12 mouse cellular contexts compared by ENCODE assay signal in genomic region chr2:132444442-132445161, GRCm38 (mm10). TPM values are rescaled to one million over a fixed set of nuclear protein-coding genes. Genes with fewer than 3 reads are reported as not detected.
A peak's percentile ranks its signal among the peaks of the same experiment; 100 is the strongest.
DNase-seq lines count a peak whose midpoint lies in the region; ATAC-seq and TF ChIP-seq lines count a peak whose summit lies in the region.
"Had no signal": no experiment of that assay in that cellular context is flagged by ENCODE, and none has a peak within 500 bp of the region (broad histone marks: within the 10 kb centered on the region; RNA-seq: fewer than 3 reads in every experiment).

No protein-coding gene starts in this region.

- no peak overlapping the region for H3K9ac ChIP-seq in kidney, embryonic 15.5 days
- no peak overlapping the region for H3K9ac ChIP-seq in midbrain, embryonic 11.5 days (ENCODE audit: low read length)
- H3K9ac ChIP-seq in lung, postnatal 0 days (replicated peaks; ENCODE audit: low read depth), result no peak overlapping the region
- H3K9ac ChIP-seq: lung, embryonic 15.5 days had no signal

- DNase-seq in kidney, postnatal 36 days, result no peak
- peak; percentile 50 for DNase-seq in embryo, embryonic 10.5 days (ENCODE audit: low spot score)
- peak; percentile 61 for DNase-seq in forelimb bud, embryonic 11.5 days (ENCODE audit: low read depth, low spot score)
- DNase-seq in midbrain, embryonic 11.5 days (ENCODE audit: low spot score, missing footprints), result no peak
- DNase-seq in MN1 (ENCODE audit: low spot score), result no peak
- no peak for DNase-seq in lung, postnatal 0 days (ENCODE audit: low spot score)
- DNase-seq in frontal cortex, adult 2 months (ENCODE audit: extremely low spot score in 1 of 2, low spot score in 1 of 2), result no peak
- DNase-seq: cerebellum, postnatal 36 days; heart, postnatal 14 days; thymus, adult 18-20 months had no signal

- H3K27me3 ChIP-seq in kidney, embryonic 15.5 days, result no peaks in the 10 kb centered on the region
- no peaks in the 10 kb centered on the region for H3K27me3 ChIP-seq in midbrain, embryonic 11.5 days (ENCODE audit: control insufficient read depth, insufficient read depth, low read length)
- H3K27me3 ChIP-seq in lung, postnatal 0 days (replicated peaks; ENCODE audit: insufficient read depth, low read length), result no peaks in the 10 kb centered on the region
- H3K27me3 ChIP-seq: lung, embryonic 15.5 days had no signal

- H3K4me2 ChIP-seq in kidney, embryonic 15.5 days, result no peak overlapping the region
- H3K4me2 ChIP-seq in midbrain, embryonic 11.5 days, result no peak overlapping the region
- no peak overlapping the region for H3K4me2 ChIP-seq in lung, postnatal 0 days (replicated peaks; ENCODE audit: low read depth, low read length)
- H3K4me2 ChIP-seq: lung, embryonic 15.5 days had no signal

- H3K36me3 ChIP-seq in kidney, embryonic 15.5 days, result no peaks in the 10 kb centered on the region
- H3K36me3 ChIP-seq in midbrain, embryonic 11.5 days (ENCODE audit: control insufficient read depth, insufficient read depth, low read length), result no peaks in the 10 kb centered on the region
- H3K36me3 ChIP-seq in lung, postnatal 0 days (ENCODE audit: insufficient read depth, low read length), result no peaks in the 10 kb centered on the region
- H3K36me3 ChIP-seq: lung, embryonic 15.5 days had no signal

- H3K4me3 ChIP-seq in kidney, embryonic 15.5 days (replicated peaks), result no peak overlapping the region
- no peak overlapping the region for H3K4me3 ChIP-seq in midbrain, embryonic 11.5 days (ENCODE audit: low read depth, low read length)
- no peak overlapping the region for H3K4me3 ChIP-seq in lung, postnatal 0 days (ENCODE audit: low read depth, low read length)
- H3K4me3 ChIP-seq: lung, embryonic 15.5 days had no signal

- WGBS in kidney, embryonic 15.5 days, result 25% methylated on average over 11 of the region's 11 CpGs
- WGBS in midbrain, embryonic 11.5 days, result 29% methylated on average over 11 of the region's 11 CpGs
- WGBS in lung, postnatal 0 days, result 47% methylated on average over 11 of the region's 11 CpGs

- no peak for TF ChIP-seq CTCF in lung, postnatal 0 days (IDR thresholded peaks at IDR 0.05)

- H3K9me3 ChIP-seq in kidney, embryonic 15.5 days (replicated peaks), result no peaks in the 10 kb centered on the region
- H3K9me3 ChIP-seq in midbrain, embryonic 11.5 days (ENCODE audit: control insufficient read depth, low read length), result no peaks in the 10 kb centered on the region
- H3K9me3 ChIP-seq in lung, postnatal 0 days (ENCODE audit: low read length), result no peaks in the 10 kb centered on the region
- H3K9me3 ChIP-seq: lung, embryonic 15.5 days had no signal

- TF ChIP-seq EP300 in lung, postnatal 0 days (IDR thresholded peaks at IDR 0.05), result no peak

- peak; percentile 54; the same call in 1 of the 2 replicates for ATAC-seq in kidney, embryonic 15.5 days (replicated peaks; ENCODE audit: low FRiP score)
- ATAC-seq in midbrain, embryonic 11.5 days (ENCODE audit: low FRiP score), result peak; percentile 75
- ATAC-seq in lung, postnatal 0 days, result no peak

- no peak overlapping the region for H3K27ac ChIP-seq in kidney, embryonic 15.5 days
- peak overlapping the region; percentile 48 for H3K27ac ChIP-seq in midbrain, embryonic 11.5 days (ENCODE audit: low read depth, low read length)
- H3K27ac ChIP-seq in lung, postnatal 0 days (ENCODE audit: low read length), result no peak overlapping the region
- H3K27ac ChIP-seq: lung, embryonic 15.5 days had no signal

- peaks cover 7% of the 10 kb centered on the region; the same call in 1 of the 2 replicates for H3K4me1 ChIP-seq in kidney, embryonic 15.5 days
- peaks cover 14% of the 10 kb centered on the region for H3K4me1 ChIP-seq in midbrain, embryonic 11.5 days (ENCODE audit: control insufficient read depth, insufficient read depth, low read length)
- H3K4me1 ChIP-seq in lung, postnatal 0 days (ENCODE audit: insufficient read depth, low read depth, low read length), result no peaks in the 10 kb centered on the region
- H3K4me1 ChIP-seq: lung, embryonic 15.5 days had no signal

RNA-seq across cellular contexts. Expression of gene Prokr2, which starts 59.4 kb away (rescaled TPM):
- 0.17 and 0.67 TPM in 2 replicates for polyA plus RNA-seq in kidney, embryonic 15.5 days (2015; fragmentation: Nextera tagmentation; extraction: Ambion mirVana)
- polyA plus RNA-seq in midbrain, embryonic 11.5 days (2014; fragmentation: Nextera tagmentation; extraction: Ambion mirVana), result 1.1 and 1.3 TPM in 2 replicates
- not detected in 2 replicates for polyA plus RNA-seq in lung, postnatal 0 days (2015; fragmentation: Nextera tagmentation; extraction: Ambion mirVana)
- 6.7 and 7.1 TPM in 2 replicates for polyA plus RNA-seq in frontal cortex, adult 2 months (2012; rRNA removed)

Comparison
In these comparisons a context has a peak if more than half of its experiments do, and no peak if none do; other contexts are left out.
1. DNase-seq: peak in embryo, embryonic 10.5 days (single experiment) and forelimb bud, embryonic 11.5 days (single experiment); none in kidney, postnatal 36 days (0 of 2), midbrain, embryonic 11.5 days (single experiment), MN1 (single experiment), lung, postnatal 0 days (single experiment) and frontal cortex, adult 2 months (0 of 2).